Mouse (Mus musculus): ENCODE measurements at regions not wholly inside any gene's neighbourhood (a gene's known extent, or its start where the extent isn't known, plus 50 kb on each side); places are given as distances from the start of the nearest gene placed in this dataset.

- ATAC-seq (ENCODE audit: low FRiP score, low TSS enrichment), result no peak
- 28% methylated on average over 1 of the region's 1 CpGs for WGBS
- no peak for DNase-seq (ENCODE audit: low spot score)
Observed at GRCm38 (mm10) chr16:53201449-53201848, 747.6 kb upstream of the Alcam start.

GRCm38 (mm10) chr16:53186444-53186843 lies 732.6 kb upstream of the Alcam start:
- Histone ChIP-seq H3K27ac (replicated peaks) (no peak overlapping the region), H3K4me1 (replicated peaks; ENCODE audit: control insufficient read depth, insufficient read depth) (no peaks in the 10 kb centered on the region), H3K4me3 (ENCODE audit: low read depth, low read length) (no peak overlapping the region), H3K36me3 (ENCODE audit: control insufficient read depth, insufficient read depth, low read length) (no peaks in the 10 kb centered on the region), H3K9me3 (ENCODE audit: control insufficient read depth, low read length) (no peaks in the 10 kb centered on the region), H3K4me2 (replicated peaks; ENCODE audit: low read depth) (no peak overlapping the region), H3K27me3 (ENCODE audit: control insufficient read depth, insufficient read depth, low read length) (no peaks in the 10 kb centered on the region), H3K9ac (ENCODE audit: low read length) (no peak overlapping the region)
- DNase-seq (ENCODE audit: low spot score) (no peak), ATAC-seq (ENCODE audit: low FRiP score, low TSS enrichment) (no peak)
- WGBS, result 28% methylated on average over 3 of the region's 3 CpGs
- no peak for TF ChIP-seq EP300 (optimal IDR thresholded peaks at IDR 0.05)
- no peak for TF ChIP-seq CTCF (IDR thresholded peaks at IDR 0.05; ENCODE audit: low read depth)

More at GRCm38 (mm10) chr16:53201449-53201848, 747.6 kb upstream of the Alcam start:
- Histone ChIP-seq H3K9me3 (ENCODE audit: control insufficient read depth, low read length) (no peaks in the 10 kb centered on the region), H3K4me1 (replicated peaks; ENCODE audit: control insufficient read depth, insufficient read depth) (no peaks in the 10 kb centered on the region), H3K27ac (replicated peaks) (no peak overlapping the region), H3K9ac (ENCODE audit: low read length) (no peak overlapping the region), H3K36me3 (ENCODE audit: control insufficient read depth, insufficient read depth, low read length) (no peaks in the 10 kb centered on the region), H3K4me2 (replicated peaks; ENCODE audit: low read depth) (no peak overlapping the region), H3K4me3 (ENCODE audit: low read depth, low read length) (no peak overlapping the region), H3K27me3 (ENCODE audit: control insufficient read depth, insufficient read depth, low read length) (no peaks in the 10 kb centered on the region)
- TF ChIP-seq CTCF (IDR thresholded peaks at IDR 0.05; ENCODE audit: low read depth) (no peak), EP300 (optimal IDR thresholded peaks at IDR 0.05) (no peak)

- no peaks in the 10 kb centered on the region for H3K27me3 ChIP-seq (ENCODE audit: control insufficient read depth, insufficient read depth, low read length)
- H3K4me2 ChIP-seq (replicated peaks; ENCODE audit: low read depth), result no peak overlapping the region
- H3K9me3 ChIP-seq (ENCODE audit: control insufficient read depth, low read length), result no peaks in the 10 kb centered on the region
- ATAC-seq (ENCODE audit: low FRiP score, low TSS enrichment), result no peak
- TF ChIP-seq EP300 (optimal IDR thresholded peaks at IDR 0.05) (no peak), CTCF (IDR thresholded peaks at IDR 0.05; ENCODE audit: low read depth) (no peak)
- no peak for DNase-seq (ENCODE audit: low spot score)
- H3K27ac ChIP-seq (replicated peaks), result no peak overlapping the region
- no peak overlapping the region for H3K9ac ChIP-seq (ENCODE audit: low read length)
- no peaks in the 10 kb centered on the region for H3K4me1 ChIP-seq (replicated peaks; ENCODE audit: control insufficient read depth, insufficient read depth)
- no peak overlapping the region for H3K4me3 ChIP-seq (ENCODE audit: low read depth, low read length)
- no peaks in the 10 kb centered on the region for H3K36me3 ChIP-seq (ENCODE audit: control insufficient read depth, insufficient read depth, low read length)
Observed at GRCm38 (mm10) chr16:53156352-53156751, 702.5 kb upstream of the Alcam start.

- Histone ChIP-seq H3K4me2 (replicated peaks; ENCODE audit: low read depth) (no peak overlapping the region), H3K27me3 (ENCODE audit: control insufficient read depth, insufficient read depth, low read length) (no peaks in the 10 kb centered on the region), H3K4me1 (replicated peaks; ENCODE audit: control insufficient read depth, insufficient read depth) (no peaks in the 10 kb centered on the region), H3K36me3 (ENCODE audit: control insufficient read depth, insufficient read depth, low read length) (no peaks in the 10 kb centered on the region), H3K9me3 (ENCODE audit: control insufficient read depth, low read length) (no peaks in the 10 kb centered on the region), H3K9ac (ENCODE audit: low read length) (no peak overlapping the region), H3K4me3 (ENCODE audit: low read depth, low read length) (no peak overlapping the region), H3K27ac (replicated peaks) (no peak overlapping the region)
- DNase-seq (ENCODE audit: low spot score) (no peak), ATAC-seq (ENCODE audit: low FRiP score, low TSS enrichment) (no peak)
- TF ChIP-seq CTCF (IDR thresholded peaks at IDR 0.05; ENCODE audit: low read depth) (no peak), EP300 (optimal IDR thresholded peaks at IDR 0.05) (no peak)
- 72% methylated on average over 2 of the region's 2 CpGs for WGBS
Observed at GRCm38 (mm10) chr16:53130677-53131076, 676.8 kb upstream of the Alcam start.

GRCm38 (mm10) chr16:53108726-53109125 lies 654.9 kb upstream of the Alcam start:
- no peaks in the 10 kb centered on the region for H3K36me3 ChIP-seq (ENCODE audit: control insufficient read depth, insufficient read depth, low read length)
- no peaks in the 10 kb centered on the region for H3K27me3 ChIP-seq (ENCODE audit: control insufficient read depth, insufficient read depth, low read length)
- no peak overlapping the region for H3K4me2 ChIP-seq (replicated peaks; ENCODE audit: low read depth)
- H3K9ac ChIP-seq (ENCODE audit: low read length), result no peak overlapping the region
- H3K4me3 ChIP-seq (ENCODE audit: low read depth, low read length), result no peak overlapping the region
- H3K9me3 ChIP-seq (ENCODE audit: control insufficient read depth, low read length), result no peaks in the 10 kb centered on the region
- 59% methylated on average over 3 of the region's 3 CpGs for WGBS
- DNase-seq (ENCODE audit: low spot score), result no peak
- TF ChIP-seq EP300 (optimal IDR thresholded peaks at IDR 0.05), result no peak
- no peak for TF ChIP-seq CTCF (IDR thresholded peaks at IDR 0.05; ENCODE audit: low read depth)
- H3K4me1 ChIP-seq (replicated peaks; ENCODE audit: control insufficient read depth, insufficient read depth), result no peaks in the 10 kb centered on the region
- H3K27ac ChIP-seq (replicated peaks), result no peak overlapping the region
- no peak for ATAC-seq (ENCODE audit: low FRiP score, low TSS enrichment)

GRCm38 (mm10) chr16:53095396-53095929 lies 641.6 kb upstream of the Alcam start:
- ATAC-seq (ENCODE audit: low FRiP score, low TSS enrichment) (no peak), DNase-seq (ENCODE audit: low spot score) (no peak)
- Histone ChIP-seq H3K9me3 (ENCODE audit: control insufficient read depth, low read length) (no peaks in the 10 kb centered on the region), H3K27ac (replicated peaks) (no peak overlapping the region), H3K4me2 (replicated peaks; ENCODE audit: low read depth) (no peak overlapping the region), H3K27me3 (ENCODE audit: control insufficient read depth, insufficient read depth, low read length) (no peaks in the 10 kb centered on the region), H3K9ac (ENCODE audit: low read length) (no peak overlapping the region), H3K36me3 (ENCODE audit: control insufficient read depth, insufficient read depth, low read length) (no peaks in the 10 kb centered on the region), H3K4me3 (ENCODE audit: low read depth, low read length) (no peak overlapping the region), H3K4me1 (replicated peaks; ENCODE audit: control insufficient read depth, insufficient read depth) (no peaks in the 10 kb centered on the region)
- TF ChIP-seq EP300 (optimal IDR thresholded peaks at IDR 0.05) (no peak), CTCF (IDR thresholded peaks at IDR 0.05; ENCODE audit: low read depth) (no peak)
- 39% methylated on average over 2 of the region's 2 CpGs for WGBS
